Mouse (Mus musculus): ENCODE measurements around the gene Bves. TPM values are rescaled to one million over a fixed set of nuclear protein-coding genes. Genes with fewer than 3 reads are reported as not detected.
A peak's percentile ranks its signal among the peaks of the same experiment; 100 is the strongest.
"Not testable (repeated sequence)": the region's sequence is repeated elsewhere in the genome, so short reads cannot be mapped to it uniquely, and the experiment has no call there.

The Bves gene
- 1 to 10 TPM; 1.2 to 1.8 TPM for total RNA-seq (2021)
- long read RNA-seq, experiment 1, partial matches to known transcripts, result 2 of 2 reads
- long read RNA-seq, experiment 1, other reads (novel, unspliced or antisense), result 0 of 2 reads
- long read RNA-seq, experiment 2, full-length matches to known transcripts, result 2 of 5 reads
- long read RNA-seq, experiment 2, partial matches to known transcripts, result 1 of 5 reads
- long read RNA-seq, experiment 2, other reads (novel, unspliced or antisense), result 2 of 5 reads

DNA sequence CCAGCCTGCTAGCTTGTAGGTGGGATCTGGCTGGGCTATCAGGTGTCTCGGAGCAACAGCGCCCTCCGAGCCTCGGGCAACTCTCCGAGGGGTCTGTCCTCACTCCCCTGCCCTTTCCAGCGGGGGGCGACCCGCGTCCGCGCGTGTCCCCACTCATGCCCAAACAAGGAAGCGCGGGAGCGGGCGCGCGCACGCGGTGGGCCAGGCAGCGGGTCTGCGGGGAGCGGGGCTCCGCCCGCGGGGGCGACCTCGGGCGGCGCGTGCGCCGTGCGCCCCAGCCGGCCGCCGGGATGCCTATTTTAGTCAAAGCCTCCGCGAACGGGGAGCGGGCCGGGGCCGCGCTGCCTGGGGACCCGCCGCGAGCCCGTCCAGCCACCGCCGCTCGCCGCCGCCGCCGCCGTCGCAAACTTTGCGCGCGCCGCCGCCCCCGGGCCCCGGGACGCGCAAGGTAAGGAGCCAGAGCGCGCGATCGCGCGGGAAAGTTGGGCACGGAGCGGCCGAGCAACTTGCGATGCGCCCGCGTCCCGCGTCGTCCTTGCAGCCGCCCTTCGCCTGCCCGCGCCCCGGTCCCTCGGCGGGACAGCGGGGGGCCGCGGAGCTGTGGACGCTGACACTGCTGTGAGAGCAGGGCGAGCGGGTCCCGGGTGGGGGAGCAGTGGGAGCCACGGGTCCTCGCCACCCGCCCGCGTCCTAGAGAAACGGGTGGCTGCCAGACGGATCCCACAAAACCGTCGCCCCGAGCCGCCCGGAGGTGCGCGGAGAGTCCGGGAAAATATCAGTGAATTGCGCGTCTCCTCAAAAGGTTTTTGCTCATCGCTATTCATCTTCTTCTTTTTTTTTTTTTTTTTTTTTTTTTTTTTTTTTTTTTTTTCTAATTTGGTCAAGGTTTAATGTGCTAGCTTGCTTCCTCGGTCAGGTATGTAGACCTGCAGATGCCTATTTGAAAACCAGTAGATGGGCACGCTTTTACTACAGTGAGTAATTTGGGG is at the start of gene Bves:
TSS of gene Bves (plus strand) at position 339 of the 989 bp plus-strand sequence.
- no peak for DNase-seq (ENCODE audit: low spot score in 2 of 2)

GRCm38 (mm10) chr10:45288351-45288750 is 47.2 kb upstream of the Bves start:
- no peak for DNase-seq (ENCODE audit: low spot score in 2 of 2)

DNA sequence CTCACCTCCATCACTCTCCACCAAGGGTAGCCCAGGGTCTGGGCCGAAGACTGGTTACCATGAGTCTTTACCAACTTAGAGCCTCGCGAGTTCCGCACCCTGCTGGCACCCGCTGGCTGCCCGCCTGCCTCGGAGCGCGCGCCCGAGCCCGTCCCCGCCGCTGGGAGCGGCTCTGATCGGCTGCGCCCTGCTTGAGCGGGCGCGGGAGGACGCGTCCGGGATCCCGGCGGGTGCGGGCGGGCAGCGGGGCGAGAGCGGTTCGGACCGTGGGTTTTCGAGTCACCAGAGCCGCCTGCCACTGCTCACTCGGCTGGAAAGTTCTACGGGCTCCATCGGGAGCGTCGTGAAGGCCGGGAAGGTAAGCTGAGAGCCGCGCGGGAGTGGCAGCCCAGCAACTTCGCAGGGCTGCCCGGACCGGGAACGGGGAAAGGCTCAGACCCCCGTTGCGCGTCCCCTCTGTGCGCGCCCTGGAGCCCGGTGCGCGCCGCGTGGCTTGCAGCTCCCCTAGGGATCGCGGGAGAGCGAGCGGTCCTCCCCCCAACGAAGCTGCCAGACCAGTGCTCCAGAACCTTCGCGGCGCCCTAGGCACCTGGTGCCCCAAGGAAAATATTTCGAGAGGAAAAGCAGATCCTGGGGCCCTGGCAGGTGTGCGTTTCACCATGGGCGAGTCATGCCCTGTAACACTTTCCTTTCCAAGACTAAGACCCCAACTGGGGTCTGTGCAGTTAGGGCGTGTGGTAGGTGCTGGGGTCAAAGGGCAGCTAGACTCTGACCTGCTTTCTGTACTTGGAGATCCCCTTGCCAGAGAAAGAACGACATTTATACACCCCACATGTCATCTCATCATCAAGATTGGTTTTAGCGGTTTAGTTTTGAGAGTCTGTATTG is 46.1 kb upstream of the Bves start:
- peak in 1 of 2 experiments; percentile 5 for DNase-seq (ENCODE audit: low spot score in 2 of 2)

GRCm38 (mm10) chr10:45290618-45291017 is 45.0 kb upstream of the Bves start:
- DNase-seq (ENCODE audit: low spot score in 2 of 2), result no peak

DNA sequence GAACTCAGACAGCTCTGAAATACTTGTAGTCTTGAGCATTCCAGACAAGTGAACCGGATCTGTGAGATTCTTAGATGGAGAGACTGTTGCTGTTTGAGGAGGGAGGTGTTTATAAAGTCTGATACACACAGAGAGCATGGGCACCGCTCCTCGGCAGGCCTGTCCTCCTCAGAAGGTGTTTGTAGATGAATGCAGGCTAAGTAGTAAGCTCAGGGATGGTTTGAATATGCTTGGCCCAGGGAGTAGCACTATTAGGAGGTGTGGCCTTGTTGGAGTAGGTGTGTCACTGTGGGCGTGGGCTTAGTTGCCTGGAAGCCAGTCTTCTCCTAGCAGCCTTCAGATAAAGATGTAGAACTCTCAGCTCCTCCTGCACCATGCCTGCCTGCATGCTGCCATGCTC is 43.4 kb upstream of the Bves start:
- DNase-seq (ENCODE audit: low spot score in 2 of 2), result not testable (repeated sequence)

DNA sequence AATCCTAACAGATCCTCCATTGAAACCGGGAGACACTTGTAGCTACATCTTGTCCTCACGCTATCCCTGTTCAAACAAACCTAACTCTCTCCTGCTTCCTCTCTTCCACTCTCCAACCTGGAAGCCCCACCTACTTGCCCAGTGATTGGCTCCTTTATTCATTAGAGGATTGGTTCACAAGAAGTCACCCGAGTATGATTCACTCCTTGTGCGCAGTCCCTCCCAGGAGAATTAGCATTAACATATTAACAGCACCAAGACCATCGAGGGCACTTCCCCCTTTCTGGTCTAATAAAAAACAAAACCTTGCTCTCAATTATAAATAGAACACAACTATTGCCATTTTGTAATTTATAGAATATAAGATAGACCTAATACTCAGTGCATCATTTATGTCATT is 40.5 kb upstream of the Bves start:
- no peak for DNase-seq (ENCODE audit: low spot score in 2 of 2)

DNA sequence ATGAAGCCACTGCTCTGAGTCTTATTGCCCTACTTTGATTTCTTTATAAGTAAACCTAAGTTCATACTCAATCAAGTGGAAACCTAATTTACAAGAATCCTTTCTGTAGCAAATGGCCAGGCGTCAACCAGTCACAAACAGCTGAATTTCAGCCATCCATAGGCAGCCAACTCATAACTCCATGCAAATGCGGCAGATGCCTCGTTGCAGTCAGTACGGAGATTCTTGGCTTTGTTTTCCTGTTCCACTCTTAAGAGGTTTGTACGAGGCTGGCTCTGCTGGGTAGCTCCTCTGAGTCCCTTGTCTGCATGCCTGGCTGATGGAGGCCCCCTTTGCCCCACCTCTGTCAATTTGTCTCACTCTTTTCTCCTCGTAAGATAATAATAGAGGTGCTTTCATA is 37.1 kb upstream of the Bves start:
- no peak for DNase-seq (ENCODE audit: low spot score in 2 of 2)

DNA sequence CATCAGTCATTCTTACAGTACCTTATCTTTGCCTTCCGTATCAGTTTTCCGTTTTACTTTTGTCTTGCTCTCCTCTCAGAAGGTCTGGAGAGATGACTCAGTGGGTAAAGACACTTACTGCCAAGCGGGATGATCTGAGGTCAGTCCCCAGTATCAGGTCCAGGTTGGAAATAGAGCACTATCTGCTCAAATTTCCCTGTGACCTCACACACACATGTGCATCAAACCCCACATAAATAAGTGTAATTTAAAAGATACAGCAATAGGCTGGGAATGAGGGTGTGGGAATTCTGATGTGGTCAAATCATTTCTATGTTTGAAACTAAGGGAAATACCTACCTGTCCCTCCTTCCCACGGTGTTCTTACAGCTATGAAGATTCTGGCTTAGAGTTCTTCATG is 36.1 kb upstream of the Bves start:
- no peak for DNase-seq (ENCODE audit: low spot score in 2 of 2)

GRCm38 (mm10) chr10:45303315-45304036 is 32.1 kb upstream of the Bves start:
- no peak for DNase-seq (ENCODE audit: low spot score in 2 of 2)

DNA sequence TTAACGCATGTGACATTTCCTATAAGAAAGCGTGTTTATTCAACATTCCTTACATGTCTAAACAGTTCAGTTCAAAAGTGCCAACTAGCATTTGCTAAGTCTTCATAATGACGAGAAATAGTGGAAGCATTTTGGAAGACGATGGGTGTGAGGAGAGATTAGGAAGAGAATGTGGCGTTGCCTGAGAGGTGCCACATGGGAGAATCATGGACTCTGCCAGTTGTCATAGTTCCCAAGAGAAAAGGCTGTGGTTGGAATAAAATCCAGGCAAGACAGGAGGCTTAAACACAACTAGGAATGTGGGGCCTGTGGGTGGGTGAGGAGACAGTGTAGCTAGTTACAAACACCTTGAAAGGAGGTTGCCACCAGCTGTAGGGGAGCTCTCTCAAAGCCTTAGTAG is 30.4 kb upstream of the Bves start:
- DNase-seq (ENCODE audit: low spot score in 2 of 2), result no peak

DNA sequence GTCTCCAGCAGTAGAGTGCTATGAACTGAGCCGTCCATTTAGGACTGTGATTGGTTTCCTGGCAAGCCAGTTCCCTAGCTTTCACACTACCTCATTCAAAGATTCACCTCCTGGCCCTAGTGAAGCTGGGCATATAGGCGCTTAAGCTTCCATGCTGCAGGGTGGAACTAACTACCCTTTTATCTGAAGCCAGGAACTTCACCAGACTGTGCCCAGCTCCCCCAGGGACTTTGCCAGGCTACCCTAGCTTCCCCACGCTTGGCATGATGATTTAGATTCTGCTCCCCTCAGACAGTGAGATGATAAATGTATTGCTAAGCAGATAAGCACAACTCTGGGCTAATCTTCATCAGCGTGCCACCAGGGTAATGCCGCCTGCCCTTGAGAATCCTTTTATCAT is 24.4 kb upstream of the Bves start:
- DNase-seq (ENCODE audit: low spot score in 2 of 2), result no peak

DNA sequence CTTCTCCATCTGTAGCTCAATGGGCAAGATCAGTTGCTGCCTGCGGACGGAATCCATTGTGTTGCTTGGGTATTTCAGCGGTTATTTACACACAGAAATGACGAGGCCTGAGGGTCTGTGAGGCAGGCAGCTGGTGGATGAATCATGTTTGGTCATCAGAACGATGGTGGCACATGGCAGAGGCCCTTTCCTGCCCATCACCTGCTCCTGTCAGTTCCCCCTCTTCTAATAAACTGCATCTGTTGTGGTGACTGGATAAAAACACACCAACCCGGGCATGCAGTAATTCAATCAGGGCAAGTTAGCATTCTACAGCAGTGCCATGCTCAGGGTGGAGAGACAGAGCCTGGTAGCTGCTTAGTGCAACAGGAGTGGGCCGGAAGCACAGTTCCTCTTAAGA is 23.9 kb upstream of the Bves start:
- DNase-seq (ENCODE audit: low spot score in 2 of 2), result no peak

DNA sequence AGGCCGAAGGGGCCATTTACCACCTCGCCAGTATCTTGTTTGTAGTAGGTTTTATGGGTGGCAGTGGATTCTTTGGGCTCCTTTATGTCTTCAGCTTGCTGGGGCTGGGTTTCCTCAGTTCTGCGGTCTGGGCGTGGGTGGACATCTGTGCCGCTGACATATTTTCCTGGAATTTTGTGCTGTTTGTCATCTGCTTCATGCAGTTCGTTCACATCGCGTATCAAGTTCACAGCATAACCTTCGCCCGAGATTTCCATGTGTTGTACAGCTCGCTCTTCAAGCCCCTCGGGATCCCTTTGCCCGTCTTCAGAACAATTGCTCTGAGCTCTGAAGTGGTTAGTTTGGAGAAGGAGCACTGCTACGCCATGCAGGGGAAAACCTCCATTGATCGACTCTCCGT is 20.7 kb upstream of the Bves start:
- DNase-seq (ENCODE audit: low spot score in 2 of 2), result no peak

DNA sequence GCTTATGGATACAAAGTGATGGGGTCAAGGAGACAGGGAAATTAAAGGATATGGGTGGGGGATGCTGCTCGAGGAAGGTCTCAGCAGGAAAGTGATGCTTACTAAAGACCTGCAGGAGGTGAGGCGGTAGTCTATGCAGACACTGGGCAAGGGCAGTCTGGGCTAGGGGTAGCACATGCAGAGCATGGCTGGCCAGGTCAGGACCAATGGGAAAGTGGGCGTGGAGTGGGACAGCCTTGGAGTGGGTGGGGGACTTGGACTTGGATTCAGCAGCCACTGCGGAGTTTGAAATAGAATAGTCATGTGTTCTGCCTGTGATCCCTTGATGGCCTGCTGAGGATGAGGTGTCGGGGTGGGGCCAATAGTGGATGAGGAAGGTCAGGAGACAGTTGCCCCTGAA is 16.6 kb upstream of the Bves start:
- no peak for DNase-seq (ENCODE audit: low spot score in 2 of 2)

GRCm38 (mm10) chr10:45320296-45320695 is 15.3 kb upstream of the Bves start:
- no peak for DNase-seq (ENCODE audit: low spot score in 2 of 2)

- no peak for DNase-seq (ENCODE audit: low spot score in 2 of 2)
Measured at GRCm38 (mm10) chr10:45324159-45324558, 11.4 kb upstream of the Bves start.

DNA sequence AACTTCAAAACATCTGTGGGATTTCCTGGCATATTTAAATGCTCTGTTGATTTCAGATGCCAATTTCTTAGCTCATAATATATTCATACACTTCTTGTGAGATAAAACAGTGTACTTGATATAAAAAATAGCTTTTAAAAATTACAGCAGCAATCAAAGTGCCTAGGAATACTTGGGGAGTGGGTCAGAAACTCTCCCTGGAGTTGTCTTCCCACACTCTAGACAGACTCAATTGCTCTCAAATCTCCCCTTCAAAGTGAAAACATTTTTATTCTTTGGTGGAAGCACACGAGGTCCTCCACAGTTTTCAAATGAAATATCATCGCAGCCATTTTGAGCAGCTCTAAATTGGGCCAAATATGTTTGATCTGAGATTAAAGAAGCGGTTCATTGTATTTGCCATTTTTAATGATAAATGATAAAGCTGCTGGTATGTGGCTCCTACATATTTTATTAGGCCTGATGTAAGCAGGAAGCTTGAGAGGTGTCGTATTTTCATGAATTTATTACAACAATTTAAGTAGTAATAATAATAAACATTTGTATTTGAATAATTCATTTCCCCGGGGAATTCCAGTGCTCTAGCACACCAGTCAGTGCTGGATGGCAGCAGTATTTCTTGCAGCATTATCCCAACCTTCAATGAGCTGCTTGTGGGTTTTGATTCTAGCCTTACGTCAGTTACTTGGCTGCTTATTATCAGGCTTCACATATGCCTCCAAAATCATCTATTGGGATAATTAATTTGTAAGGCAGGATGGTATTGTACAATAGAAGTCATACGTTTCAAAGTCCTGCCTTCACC is 7.2 kb upstream of the Bves start:
- no peak for DNase-seq (ENCODE audit: low spot score in 2 of 2)

DNA sequence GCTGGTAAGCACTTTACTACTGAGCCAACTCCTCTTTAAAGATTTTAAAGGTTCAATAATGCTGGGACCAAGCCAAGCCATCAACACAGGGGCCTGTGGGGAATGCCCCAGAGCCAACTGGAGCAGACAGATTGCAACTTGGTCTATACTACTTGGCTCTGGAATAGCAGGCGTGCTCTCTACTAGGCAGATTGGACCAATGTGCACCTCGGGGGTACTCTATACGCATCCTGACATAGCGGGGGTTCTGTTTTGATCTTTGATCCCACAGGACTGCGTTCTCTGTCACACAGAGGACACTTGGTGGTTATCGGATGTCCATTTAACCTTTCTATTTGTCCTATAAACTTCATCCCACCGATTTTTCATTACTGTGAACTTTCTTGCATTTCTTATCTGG is 647 bp upstream of the Bves start:
- no peak for DNase-seq (ENCODE audit: low spot score in 2 of 2)

DNA sequence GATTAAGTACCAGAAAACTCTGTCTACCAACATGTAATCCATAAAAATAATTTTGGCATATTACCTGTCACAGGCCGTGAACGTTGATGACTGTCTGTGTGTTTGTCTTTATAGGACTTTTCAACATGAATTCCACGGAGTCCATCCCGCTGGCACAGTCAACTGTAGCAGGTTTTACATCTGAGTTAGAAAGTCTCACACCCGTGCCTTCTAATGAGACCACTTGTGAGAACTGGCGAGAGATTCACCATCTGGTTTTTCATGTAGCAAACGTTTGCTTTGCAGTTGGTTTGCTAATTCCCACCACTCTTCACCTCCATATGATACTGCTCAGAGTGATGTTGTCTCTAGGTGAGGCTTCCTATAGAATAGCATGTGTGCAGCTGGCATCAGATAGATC is 3.5 kb downstream of the Bves start:
- no peak for DNase-seq (ENCODE audit: low spot score in 2 of 2)

GRCm38 (mm10) chr10:45344381-45344780 is 8.8 kb downstream of the Bves start:
- DNase-seq (ENCODE audit: low spot score in 2 of 2), result no peak

All from adrenal gland, postnatal 4 days (tissue).